Mouse (Mus musculus) left cerebral cortex, postnatal 14 days (tissue): ENCODE measurements around the gene Phf2. TPM values are rescaled to one million over a fixed set of nuclear protein-coding genes. Genes with fewer than 3 reads are reported as not detected.
"Not testable (repeated sequence)": the region's sequence is repeated elsewhere in the genome, so short reads cannot be mapped to it uniquely, and the experiment has no call there.

Experiments used
- DNase-seq, 2 experiments: peaks; one replicate each; pipeline ENCODE4 v3.0.0; 2021 to 2022; ENCODE audit warnings: low spot score in 2 of 2, mixed read lengths in 1 of 2
- intact Hi-C: fragments of 180-260 bp; cut with DNase I; formaldehyde crosslinking; loops from one replicate; pipeline ENCODE4 v1.15.1; 2025
- total RNA-seq, 2 experiments: library from RNA; stranded (reverse); gene quantifications; 2 replicates each; pipeline ENCODE4 v1.2.3; 2021

Gene Phf2
- total RNA-seq, 2 experiments from 2014 or later = 28.1 to 28.6 TPM

GRCm38 (mm10) chr13:48822288-48822687 lies 48.6 kb downstream of the Phf2 start:
- intact Hi-C loops = no loop called here
- no peak for DNase-seq

- intact Hi-C loops = no loop called here
- DNase-seq = no peak
These were observed 51.8 kb downstream of the Phf2 start for GRCm38 (mm10) chr13:48819131-48819530.

- no peak for DNase-seq
- intact Hi-C loops = no loop called here
These were observed 56.5 kb downstream of the Phf2 start for GRCm38 (mm10) chr13:48814406-48814805.

GRCm38 (mm10) chr13:48810991-48811390 lies 59.9 kb downstream of the Phf2 start:
- no peak for DNase-seq
- intact Hi-C loops = no loop called here

GRCm38 (mm10) chr13:48810274-48810823 lies 60.6 kb downstream of the Phf2 start:
- intact Hi-C loops = no loop called here
- DNase-seq = no peak

- intact Hi-C loops = loop anchor here (10.0 kb wide), 1 partner anchor 285 kb away; no protein-coding TSS in a partner anchor
- not testable (repeated sequence) for DNase-seq
These were observed 61.3 kb downstream of the Phf2 start for GRCm38 (mm10) chr13:48809668-48810067.

- peak; percentile 66 to 69 for DNase-seq
- intact Hi-C loops = loop anchor here (10.0 kb wide), 1 partner anchor 283 kb away; no protein-coding TSS in a partner anchor
These were observed 63.4 kb downstream of the Phf2 start for GRCm38 (mm10) chr13:48807481-48808031.

GRCm38 (mm10) chr13:48802181-48802580 lies 68.7 kb downstream of the Phf2 start:
- DNase-seq = no peak
- intact Hi-C loops = loop anchor here (10.0 kb wide), 1 partner anchor 277 kb away; no protein-coding TSS in a partner anchor

- DNase-seq = peak; percentile 70 to 79
- intact Hi-C loops = loop anchor here (2.0 to 10.0 kb wide), 2 partner anchors 146 to 276 kb away; no protein-coding TSS in a partner anchor
These were observed 69.9 kb downstream of the Phf2 start for GRCm38 (mm10) chr13:48800850-48801546.

GRCm38 (mm10) chr13:48798256-48798771 lies 72.6 kb downstream of the Phf2 start:
- no peak for DNase-seq
- intact Hi-C loops = loop anchor here (5.0 kb wide), 1 partner anchor 66 kb away; no protein-coding TSS in a partner anchor

GRCm38 (mm10) chr13:48796906-48797305 lies 74.0 kb downstream of the Phf2 start:
- intact Hi-C loops = loop anchor here (5.0 kb wide), 1 partner anchor 65 kb away; no protein-coding TSS in a partner anchor
- DNase-seq = no peak

- no peak for DNase-seq
- intact Hi-C loops = loop anchor here (5.0 kb wide), 1 partner anchor 63 kb away; no protein-coding TSS in a partner anchor
These were observed 75.2 kb downstream of the Phf2 start for GRCm38 (mm10) chr13:48795711-48796110.

- DNase-seq = no peak
- intact Hi-C loops = no loop called here
These were observed 86.2 kb downstream of the Phf2 start for GRCm38 (mm10) chr13:48784594-48785298.

- no peak for DNase-seq
These were observed 86.8 kb downstream of the Phf2 start for GRCm38 (mm10) chr13:48784151-48784550.

GRCm38 (mm10) chr13:48782727-48783725 lies 87.9 kb downstream of the Phf2 start:
- intact Hi-C loops = no loop called here
- DNase-seq = no peak

More at GRCm38 (mm10) chr13:48784151-48784550, 86.8 kb downstream of the Phf2 start:
- intact Hi-C loops = no loop called here

GRCm38 (mm10) chr13:48780345-48781010 lies 90.4 kb downstream of the Phf2 start:
- intact Hi-C loops = no loop called here
- no peak for DNase-seq

- intact Hi-C loops = no loop called here
These were observed 91.2 kb downstream of the Phf2 start for GRCm38 (mm10) chr13:48779592-48780344.

More at GRCm38 (mm10) chr13:48779592-48780344, 91.2 kb downstream of the Phf2 start:
- no peak for DNase-seq
